Mouse (Mus musculus) spleen, adult 2 months (tissue): ENCODE measurements around the gene Gpr162.

Source experiments
- CTCF ChIP-seq: fragments of 200-500 bp; IDR thresholded peaks from 2 replicates; pipeline ENCODE4 v1.5.1; 2011; ENCODE audit warnings: mild to moderate bottlenecking, inconsistent platforms; ENCODE audit not compliant: insufficient read depth, insufficient read length, insufficient replicate concordance; ENCODE audit errors: extremely low read depth
- POLR2A ChIP-seq: fragments of 200-500 bp; IDR thresholded peaks from 2 replicates; pipeline ENCODE4 v1.6.1; 2011; ENCODE audit warnings: low read depth, low read length, inconsistent platforms

GRCm38 (mm10) chr6:124910032-124910431 is 46.2 kb upstream of the Gpr162 start:
- TF ChIP-seq POLR2A (no peak), CTCF (no peak)
